Comparison of ENCODE assay signal across 8 mouse cellular contexts in genomic region chr4:123412981-123413380, GRCm38 (mm10).
A peak's percentile ranks its signal among the peaks of the same experiment; 100 is the strongest.
DNase-seq lines count a peak whose midpoint lies in the region; ATAC-seq and TF ChIP-seq lines count a peak whose summit lies in the region.
"Had no signal": no experiment of that assay in that cellular context is flagged by ENCODE, and none has a peak within 500 bp of the region (broad histone marks: within the 10 kb centered on the region; RNA-seq: fewer than 3 reads in every experiment).

No protein-coding gene starts in this region.

- ATAC-seq in kidney, embryonic 14.5 days (ENCODE audit: low FRiP score, low TSS enrichment): no peak
- ATAC-seq in limb, embryonic 13.5 days (ENCODE audit: low FRiP score, low read depth): no peak

- peak overlapping the region; percentile 81; the same call in 1 of the 2 replicates for H3K4me2 ChIP-seq in kidney, embryonic 14.5 days (replicated peaks; ENCODE audit: low read depth, low read length)
- H3K4me2 ChIP-seq in limb, embryonic 13.5 days (replicated peaks): peak overlapping the region; percentile 81

- WGBS in kidney, embryonic 14.5 days: 28% methylated on average over 2 of the region's 2 CpGs
- WGBS in limb, embryonic 13.5 days: 20% methylated on average over 2 of the region's 2 CpGs

- peaks cover 4% of the 10 kb centered on the region for H3K36me3 ChIP-seq in kidney, embryonic 14.5 days (ENCODE audit: control insufficient read depth, insufficient read depth, low read length)
- H3K36me3 ChIP-seq in E14TG2a.4 (ENCODE audit: insufficient read depth, low read length): peaks cover 36% of the 10 kb centered on the region
- H3K36me3 ChIP-seq in limb, embryonic 13.5 days: peaks cover 20% of the 10 kb centered on the region

- H3K27me3 ChIP-seq in kidney, embryonic 14.5 days (ENCODE audit: control insufficient read depth, insufficient read depth, low read length): no peaks in the 10 kb centered on the region
- H3K27me3 ChIP-seq in E14TG2a.4 (ENCODE audit: insufficient read depth, low read length): no peaks in the 10 kb centered on the region
- H3K27me3 ChIP-seq in limb, embryonic 13.5 days: no peaks in the 10 kb centered on the region

- H3K4me3 ChIP-seq in kidney, embryonic 14.5 days (ENCODE audit: low read length): peak overlapping the region; percentile 82; the same call in 1 of the 2 replicates
- peak overlapping the region; percentile 90; the same call in 1 of the 2 replicates for H3K4me3 ChIP-seq in E14TG2a.4 (replicated peaks; ENCODE audit: low read length)
- H3K4me3 ChIP-seq in brown adipose tissue, adult 24 weeks (ENCODE audit: insufficient read depth, low read depth, low read length): no peak overlapping the region
- H3K4me3 ChIP-seq in limb, embryonic 13.5 days: peak overlapping the region; percentile 80; the same call in 1 of the 2 replicates

- DNase-seq in kidney, postnatal 36 days: no peak
- no peak for DNase-seq in cerebellum, adult 11 months
- no peak for DNase-seq in adrenal gland, postnatal 25 days
- DNase-seq: right cerebral cortex, postnatal 4 days had no signal

- H3K9ac ChIP-seq in kidney, embryonic 14.5 days (ENCODE audit: low read depth, low read length): no peak overlapping the region; the same call in 1 of the 2 replicates
- no peak overlapping the region for H3K9ac ChIP-seq in limb, embryonic 13.5 days

- H3K4me1 ChIP-seq in kidney, embryonic 14.5 days (ENCODE audit: control insufficient read depth, insufficient read depth, low read length): peaks cover 38% of the 10 kb centered on the region
- H3K4me1 ChIP-seq in E14TG2a.4 (replicated peaks; ENCODE audit: low read depth, low read length): peaks cover 20% of the 10 kb centered on the region
- H3K4me1 ChIP-seq in brown adipose tissue, adult 24 weeks (ENCODE audit: control insufficient read depth, insufficient read depth, insufficient read length, low read length): peaks cover 29% of the 10 kb centered on the region
- H3K4me1 ChIP-seq in limb, embryonic 13.5 days: peaks cover 49% of the 10 kb centered on the region

- TF ChIP-seq CTCF in E14TG2a.4 (conservative IDR thresholded peaks at IDR 0.05; ENCODE audit: low read length): no peak

- H3K27ac ChIP-seq in kidney, embryonic 14.5 days (ENCODE audit: low read depth, low read length): peak overlapping the region; percentile 95; the same call in 1 of the 2 replicates
- peak overlapping the region; percentile 94 for H3K27ac ChIP-seq in brown adipose tissue, adult 24 weeks (replicated peaks; ENCODE audit: low read depth, low read length)
- peak overlapping the region; percentile 96 for H3K27ac ChIP-seq in limb, embryonic 13.5 days

- no peaks in the 10 kb centered on the region for H3K9me3 ChIP-seq in kidney, embryonic 14.5 days (ENCODE audit: control insufficient read depth, low read length)
- H3K9me3 ChIP-seq in E14TG2a.4 (ENCODE audit: low read length): no peaks in the 10 kb centered on the region
- no peaks in the 10 kb centered on the region for H3K9me3 ChIP-seq in limb, embryonic 13.5 days
